Mouse (Mus musculus): ENCODE measurements around the gene Atg9a.

GRCm38 (mm10) chr1:75142301-75143261 lies 49.4 kb downstream of the Atg9a start, which contains the start of the genes Cnppd1 and Retreg2:
- TF ChIP-seq CTCF (IDR thresholded peaks at IDR 0.05; ENCODE audit: control insufficient read depth, insufficient read depth, insufficient replicate concordance, low read depth, low read length) (peak; percentile 47; the same call in 1 of the 2 replicates), POLR2A (IDR thresholded peaks at IDR 0.05; ENCODE audit: control insufficient read depth, low read depth, low read length) (peak; percentile 96)
